Mouse (Mus musculus): Measurements from ENCODE around the gene Gtf2h3. TPM values are rescaled to one million over a fixed set of nuclear protein-coding genes. Genes with fewer than 3 reads are reported as not detected.

The Gtf2h3 gene
- total and polyA plus RNA-seq, 3 experiments = 51.9 to 84.9 (median 58.2) TPM

DNA sequence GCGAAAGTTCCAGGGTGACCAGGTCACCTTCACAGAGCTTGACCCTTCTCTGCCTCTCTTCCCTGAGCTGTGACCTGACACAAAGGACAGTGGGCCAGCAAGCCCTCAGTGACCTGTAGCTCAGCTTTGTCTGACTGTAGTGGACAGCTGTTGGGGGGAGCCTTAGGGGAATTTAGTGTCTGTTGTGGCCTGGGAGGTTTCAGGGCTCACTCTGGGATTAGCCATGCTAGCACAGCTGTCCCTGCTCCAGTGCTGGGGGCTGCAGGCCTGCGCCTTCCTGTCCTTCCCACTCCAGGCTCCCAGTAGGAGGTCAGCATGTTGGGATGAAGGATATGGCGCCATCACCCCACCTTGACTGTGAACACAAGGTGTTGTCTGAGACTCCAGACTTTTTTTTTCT lies 57.2 kb downstream of the Gtf2h3 start:
- TF ChIP-seq POLR2AphosphoS2 (IDR thresholded peaks at IDR 0.05; ENCODE audit: low read depth, low read length) = no peak
- TF ChIP-seq SMC3 (IDR thresholded peaks at IDR 0.05; ENCODE audit: low read depth, low read length) = no peak
- TF ChIP-seq ZKSCAN1 (IDR thresholded peaks at IDR 0.05; ENCODE audit: borderline replicate concordance, low read depth, low read length) = no peak
- no peak for TF ChIP-seq KAT2A (IDR thresholded peaks at IDR 0.05; ENCODE audit: insufficient replicate concordance, low read length)
- TF ChIP-seq ZNF384 (IDR thresholded peaks at IDR 0.05; ENCODE audit: low read depth, low read length) = no peak
- no peak for TF ChIP-seq TBP (conservative IDR thresholded peaks at IDR 0.05; ENCODE audit: low read depth, low read length)
- TF ChIP-seq MAZ (IDR thresholded peaks at IDR 0.05; ENCODE audit: low read depth, low read length) = no peak
- no peak for TF ChIP-seq EP300 (IDR thresholded peaks at IDR 0.05; ENCODE audit: low read length)
- no peak for TF ChIP-seq ELF1 (IDR thresholded peaks at IDR 0.05; ENCODE audit: low read depth, low read length)
- TF ChIP-seq IRF4 (IDR thresholded peaks at IDR 0.05; ENCODE audit: low read depth, low read length) = no peak
- TF ChIP-seq E2F4 (IDR thresholded peaks at IDR 0.05; ENCODE audit: insufficient replicate concordance, low read depth, low read length) = no peak
- TF ChIP-seq CTCF (conservative IDR thresholded peaks at IDR 0.05 in 1 of 2, IDR thresholded peaks at IDR 0.05 in 1 of 2; ENCODE audit: low read depth in 2 of 2, low read length in 2 of 2) = no peak
- TF ChIP-seq JUN (IDR thresholded peaks at IDR 0.05; ENCODE audit: insufficient read depth, low read depth, low read length) = no peak
- TF ChIP-seq PAX5 (IDR thresholded peaks at IDR 0.05; ENCODE audit: low read length) = no peak
- no peak for TF ChIP-seq UBTF (IDR thresholded peaks at IDR 0.05; ENCODE audit: low read depth, low read length)
- no peak for TF ChIP-seq NRF1 (IDR thresholded peaks at IDR 0.05; ENCODE audit: low read depth, low read length)
- no peak for TF ChIP-seq NELFE (IDR thresholded peaks at IDR 0.05; ENCODE audit: low read depth, low read length)
- TF ChIP-seq CHD1 (IDR thresholded peaks at IDR 0.05; ENCODE audit: low read depth, low read length) = no peak
- TF ChIP-seq MEF2A (IDR thresholded peaks at IDR 0.05; ENCODE audit: borderline replicate concordance, low read depth, low read length) = no peak
- peaks cover 14 to 37% of the 10 kb centered on the region in 2 experiments for H3K4me1 ChIP-seq (ENCODE audit: control insufficient read depth in 1 of 2, insufficient read depth in 2 of 2)
- no peak overlapping the region for H3K4me3 ChIP-seq (replicated peaks in 1 of 3; ENCODE audit: low read depth in 2 of 3, low read length in 2 of 3, poor library complexity in 1 of 3)
- no peaks in the 10 kb centered on the region for H3K9me3 ChIP-seq (replicated peaks; ENCODE audit: low read length)
- DNase-seq (ENCODE audit: extremely low read depth) = no peak
- peaks cover 42 to 66% of the 10 kb centered on the region in 2 experiments for H3K36me3 ChIP-seq (replicated peaks in 1 of 2; ENCODE audit: control insufficient read depth in 1 of 2, insufficient read depth in 1 of 2, low read length in 1 of 2)
- H3K9ac ChIP-seq (ENCODE audit: insufficient read depth, low read depth) = no peak overlapping the region
- H3K27ac ChIP-seq (ENCODE audit: insufficient read depth, low read depth) = no peak overlapping the region
- dilution Hi-C loops (cut with MboI; ENCODE audit: extremely low pct_ligation_motif_present, extremely low pct_unique_long_range_greater_than_20kb, low sequenced_read_pairs) = no loop called here
- no peaks in the 10 kb centered on the region for H3K27me3 ChIP-seq (replicated peaks)
- no peak overlapping the region for H3K4me2 ChIP-seq (ENCODE audit: insufficient read depth, low read depth, poor library complexity, severe bottlenecking)
- in situ Hi-C loops (cut with MboI; ENCODE audit: low pct_ligation_motif_present, low pct_unique_long_range_greater_than_20kb, low sequenced_read_pairs) = no loop called here
- no peaks in the 10 kb centered on the region for H3K79me2 ChIP-seq (replicated peaks; ENCODE audit: control insufficient read depth, extremely low read depth, insufficient read depth, poor library complexity, severe bottlenecking)

DNA sequence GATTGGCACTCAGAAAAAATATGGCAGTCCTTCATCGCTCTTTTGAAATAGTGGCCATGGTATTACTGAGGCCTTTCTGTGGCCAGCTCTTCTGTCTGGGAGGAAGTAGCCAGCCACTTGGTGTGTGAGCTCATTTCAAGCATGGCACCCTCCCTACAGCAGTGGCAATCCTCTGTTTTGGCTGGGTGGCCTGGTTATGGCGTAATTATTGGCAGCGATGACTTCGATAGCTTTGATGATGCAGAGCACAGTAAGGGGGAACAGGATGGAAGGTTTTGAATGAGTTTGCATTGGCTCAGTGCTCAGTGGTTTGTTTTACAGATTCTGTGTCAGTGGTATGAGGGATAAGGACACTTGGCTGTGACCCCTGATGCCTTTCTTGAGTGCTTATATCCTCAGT lies 57.8 kb downstream of the Gtf2h3 start:
- in situ Hi-C loops (cut with MboI; ENCODE audit: low pct_ligation_motif_present, low pct_unique_long_range_greater_than_20kb, low sequenced_read_pairs) = no loop called here
- no peaks in the 10 kb centered on the region for H3K79me2 ChIP-seq (replicated peaks; ENCODE audit: control insufficient read depth, extremely low read depth, insufficient read depth, poor library complexity, severe bottlenecking)
- TF ChIP-seq USF2 (conservative IDR thresholded peaks at IDR 0.05; ENCODE audit: low read depth, low read length) = no peak
- TF ChIP-seq E2F4 (IDR thresholded peaks at IDR 0.05; ENCODE audit: insufficient replicate concordance, low read depth, low read length) = no peak
- no peak for TF ChIP-seq JUND (conservative IDR thresholded peaks at IDR 0.05; ENCODE audit: low read depth, low read length)
- no peak for TF ChIP-seq RAD21 (IDR thresholded peaks at IDR 0.05; ENCODE audit: low read depth, low read length)
- dilution Hi-C loops (cut with MboI; ENCODE audit: extremely low pct_ligation_motif_present, extremely low pct_unique_long_range_greater_than_20kb, low sequenced_read_pairs) = no loop called here
- no peaks in the 10 kb centered on the region for H3K9me3 ChIP-seq (replicated peaks; ENCODE audit: low read length)
- H3K4me3 ChIP-seq (replicated peaks in 1 of 3; ENCODE audit: low read depth in 2 of 3, low read length in 2 of 3, poor library complexity in 1 of 3) = no peak overlapping the region
- no peak overlapping the region for H3K4me2 ChIP-seq (ENCODE audit: insufficient read depth, low read depth, poor library complexity, severe bottlenecking)
- H3K36me3 ChIP-seq (replicated peaks in 1 of 2; ENCODE audit: control insufficient read depth in 1 of 2, insufficient read depth in 1 of 2, low read length in 1 of 2) = peaks cover 48 to 71% of the 10 kb centered on the region in 2 experiments
- no peaks in the 10 kb centered on the region for H3K27me3 ChIP-seq (replicated peaks)
- DNase-seq (ENCODE audit: extremely low read depth) = no peak
- peaks cover 14 to 32% of the 10 kb centered on the region in 2 experiments for H3K4me1 ChIP-seq (ENCODE audit: control insufficient read depth in 1 of 2, insufficient read depth in 2 of 2)
- H3K9ac ChIP-seq (ENCODE audit: insufficient read depth, low read depth) = no peak overlapping the region
- H3K27ac ChIP-seq (ENCODE audit: insufficient read depth, low read depth) = no peak overlapping the region; the same call in 1 of the 2 replicates

Measured in CH12.LX (cell line).